Mouse (Mus musculus): Measurements from ENCODE around the gene Eef2.

DNA sequence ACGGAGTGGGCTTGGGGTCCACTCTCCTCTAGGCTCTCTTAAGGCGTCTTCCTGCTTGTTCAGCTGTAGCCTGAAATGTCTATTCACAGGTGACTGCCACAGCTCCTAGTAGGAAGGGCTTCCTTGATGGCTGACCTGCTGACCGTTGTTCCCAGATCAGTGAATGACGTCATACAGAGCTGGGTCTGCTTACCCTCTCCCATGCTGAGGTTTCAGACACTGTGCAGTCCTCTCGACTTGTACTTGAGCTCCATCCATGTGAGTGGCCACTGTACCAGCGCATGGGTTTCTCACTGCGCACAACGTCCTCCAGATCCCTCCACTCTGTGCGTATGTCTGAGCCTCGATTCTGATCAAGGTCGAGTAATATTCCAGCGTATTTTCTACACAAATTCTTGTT lies 23.8 kb upstream of the Eef2 start:
- TF ChIP-seq POLR2A (IDR thresholded peaks at IDR 0.05; ENCODE audit: low read depth, low read length) (no peak), CTCF (conservative IDR thresholded peaks at IDR 0.05; ENCODE audit: insufficient read depth, insufficient read length, low read depth, low read length) (no peak)

Data from kidney, adult 2 months (tissue).